Mouse (Mus musculus): Measurements from ENCODE around the gene Simc1. TPM values are rescaled to one million over a fixed set of nuclear protein-coding genes. Genes with fewer than 3 reads are reported as not detected.

Gene Simc1
- polyA plus RNA-seq, 1 experiment: 18.8 TPM

DNA sequence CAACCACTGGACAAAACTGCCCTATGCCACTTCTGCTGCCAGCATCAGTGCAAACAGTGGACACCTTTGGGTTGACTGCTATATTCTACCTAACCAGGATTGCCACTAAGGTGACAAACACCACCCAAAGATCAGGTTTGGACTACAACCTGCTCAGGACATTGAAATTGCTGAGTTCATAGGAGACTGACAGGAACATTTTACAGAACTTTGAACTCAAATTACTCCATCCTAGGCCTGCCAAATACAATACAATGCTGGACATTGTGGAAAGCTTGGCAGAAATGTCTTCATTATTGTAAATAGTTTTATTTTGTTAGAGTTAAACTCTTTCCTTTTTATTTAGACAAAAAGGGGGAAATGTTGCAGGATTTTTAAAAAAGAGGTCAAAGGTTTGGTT is 17.6 kb downstream of the Simc1 start:
- no peak overlapping the region for H3K4me3 ChIP-seq (ENCODE audit: insufficient read depth, low read length)

DNA sequence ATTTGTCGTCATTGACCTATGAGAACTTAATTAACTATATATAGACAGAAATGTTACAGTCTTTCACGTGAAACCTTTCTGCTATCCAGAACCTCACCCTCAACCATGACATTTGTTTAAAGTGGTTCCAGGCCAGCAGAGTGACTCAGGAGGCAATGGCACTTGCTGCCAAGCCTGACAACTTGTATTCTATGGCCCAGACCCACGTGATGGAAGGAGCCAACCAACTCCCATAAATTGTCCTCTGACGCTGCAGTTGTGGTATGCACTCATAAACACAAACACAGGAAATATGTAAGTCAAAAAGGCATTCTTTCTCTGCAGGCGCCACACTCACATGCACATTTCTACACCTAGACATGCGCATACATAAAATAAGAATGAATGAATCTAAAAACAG is 23.6 kb downstream of the Simc1 start:
- TF ChIP-seq CTCF (IDR thresholded peaks at IDR 0.05; ENCODE audit: extremely low read depth, insufficient read depth, low read length): no peak
- no peak for TF ChIP-seq POLR2A (IDR thresholded peaks at IDR 0.05; ENCODE audit: extremely low read depth, insufficient read depth, low read length)
- Histone ChIP-seq H3K4me3 (ENCODE audit: insufficient read depth, low read length) (no peak overlapping the region), H3K4me1 (ENCODE audit: control insufficient read depth, insufficient read depth, low read length) (no peaks in the 10 kb centered on the region), H3K27ac (ENCODE audit: insufficient read depth, low read length) (no peak overlapping the region)

More for the DNA sequence above, 17.6 kb downstream of the Simc1 start:
- no peak for TF ChIP-seq POLR2A (IDR thresholded peaks at IDR 0.05; ENCODE audit: extremely low read depth, insufficient read depth, low read length)
- TF ChIP-seq CTCF (IDR thresholded peaks at IDR 0.05; ENCODE audit: extremely low read depth, insufficient read depth, low read length): no peak
- Histone ChIP-seq H3K27ac (ENCODE audit: insufficient read depth, low read length) (no peak overlapping the region), H3K4me1 (ENCODE audit: control insufficient read depth, insufficient read depth, low read length) (no peaks in the 10 kb centered on the region)

DNA sequence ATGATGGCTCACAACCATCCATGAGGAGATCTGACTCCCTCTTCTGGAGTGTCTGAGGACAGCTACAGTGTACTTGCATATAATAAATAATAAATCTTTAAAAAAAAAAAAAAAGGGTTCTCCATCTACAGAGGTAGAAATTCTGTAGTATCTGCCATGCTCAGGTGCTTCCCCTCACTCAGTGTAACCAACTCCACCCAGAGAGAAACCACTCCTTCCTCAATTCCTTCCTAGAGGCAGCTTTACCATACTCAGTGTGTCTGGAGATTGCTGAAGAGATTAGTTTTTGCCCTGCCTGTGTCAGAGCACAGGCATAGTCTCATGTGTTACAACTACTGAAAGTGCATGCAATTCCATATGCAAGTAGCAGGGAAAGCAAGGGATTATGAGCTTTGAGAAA is 28.6 kb downstream of the Simc1 start:
- Histone ChIP-seq H3K4me1 (ENCODE audit: control insufficient read depth, insufficient read depth, low read length) (no peaks in the 10 kb centered on the region), H3K27ac (ENCODE audit: insufficient read depth, low read length) (no peak overlapping the region), H3K4me3 (ENCODE audit: insufficient read depth, low read length) (no peak overlapping the region)
- TF ChIP-seq POLR2A (IDR thresholded peaks at IDR 0.05; ENCODE audit: extremely low read depth, insufficient read depth, low read length): no peak
- TF ChIP-seq CTCF (IDR thresholded peaks at IDR 0.05; ENCODE audit: extremely low read depth, insufficient read depth, low read length): no peak

DNA sequence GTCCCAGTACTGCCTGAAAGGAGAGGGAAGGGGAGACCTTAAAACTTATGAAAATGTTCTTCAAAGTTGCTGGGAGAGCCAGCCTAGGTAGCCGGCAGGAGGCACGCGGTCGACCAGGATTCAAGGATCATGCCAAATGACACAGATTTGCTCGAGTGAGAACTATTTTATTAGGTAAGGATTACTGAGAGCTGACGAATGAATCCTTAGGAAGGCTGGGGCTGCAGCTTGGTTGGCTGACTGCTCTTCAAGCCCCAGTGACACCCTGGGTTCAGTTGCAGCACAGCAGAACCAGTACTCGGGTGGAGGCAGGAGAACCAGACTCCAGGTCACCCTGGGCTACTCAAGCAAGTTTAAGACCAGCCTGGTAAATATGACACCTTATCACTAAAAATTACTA is 44.5 kb downstream of the Simc1 start:
- H3K4me3 ChIP-seq (ENCODE audit: insufficient read depth, low read length): no peak overlapping the region
- TF ChIP-seq POLR2A (IDR thresholded peaks at IDR 0.05; ENCODE audit: extremely low read depth, insufficient read depth, low read length): no peak
- no peak for TF ChIP-seq CTCF (IDR thresholded peaks at IDR 0.05; ENCODE audit: extremely low read depth, insufficient read depth, low read length)
- H3K27ac ChIP-seq (ENCODE audit: insufficient read depth, low read length): no peak overlapping the region
- no peaks in the 10 kb centered on the region for H3K4me1 ChIP-seq (ENCODE audit: control insufficient read depth, insufficient read depth, low read length)

DNA sequence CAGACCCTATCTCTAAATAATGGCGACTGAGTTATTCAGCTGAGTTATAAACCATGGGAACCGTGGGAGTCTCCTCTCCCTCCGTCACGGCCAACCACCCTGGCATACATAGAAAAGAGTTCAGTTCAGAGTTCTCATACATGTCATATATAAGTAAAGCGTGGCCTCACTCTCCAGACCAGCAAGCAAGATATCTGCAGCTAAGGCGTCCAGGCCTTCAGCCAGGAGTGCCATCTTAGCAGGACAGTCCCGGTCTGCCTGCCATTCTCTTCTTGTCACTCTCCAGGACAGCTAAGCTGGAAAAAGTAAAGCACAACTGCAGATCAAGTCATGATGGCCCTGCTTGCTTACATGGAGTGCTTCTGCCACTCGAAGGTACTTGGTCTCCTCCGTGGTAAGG is 52.6 kb downstream of the Simc1 start:
- Histone ChIP-seq H3K4me1 (ENCODE audit: control insufficient read depth, insufficient read depth, low read length) (peaks cover 5% of the 10 kb centered on the region), H3K27ac (ENCODE audit: insufficient read depth, low read length) (no peak overlapping the region), H3K4me3 (ENCODE audit: insufficient read depth, low read length) (no peak overlapping the region)
- TF ChIP-seq CTCF (IDR thresholded peaks at IDR 0.05; ENCODE audit: extremely low read depth, insufficient read depth, low read length) (no peak), POLR2A (IDR thresholded peaks at IDR 0.05; ENCODE audit: extremely low read depth, insufficient read depth, low read length) (no peak)

DNA sequence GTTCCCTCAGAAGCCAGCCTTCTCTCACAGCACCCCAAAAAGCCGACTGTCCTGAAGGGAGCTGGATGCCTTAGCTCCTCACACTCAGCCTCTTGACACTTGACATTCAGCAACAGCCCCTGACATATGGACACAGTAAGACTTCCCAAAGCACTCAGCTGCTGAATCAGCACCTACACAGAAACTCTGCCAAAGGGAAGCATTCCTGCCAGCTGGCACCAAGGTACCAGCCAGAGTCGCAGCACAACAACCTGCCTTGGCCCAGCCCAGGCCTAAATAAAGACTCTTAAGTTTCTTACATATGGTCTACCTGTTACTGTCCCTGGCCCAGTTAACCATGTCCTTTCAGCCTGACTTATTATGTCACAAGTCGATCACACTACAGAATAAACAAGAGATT is 53.2 kb downstream of the Simc1 start:
- no peak for TF ChIP-seq POLR2A (IDR thresholded peaks at IDR 0.05; ENCODE audit: extremely low read depth, insufficient read depth, low read length)
- TF ChIP-seq CTCF (IDR thresholded peaks at IDR 0.05; ENCODE audit: extremely low read depth, insufficient read depth, low read length): no peak
- H3K4me1 ChIP-seq (ENCODE audit: control insufficient read depth, insufficient read depth, low read length): peaks cover 5% of the 10 kb centered on the region
- H3K4me3 ChIP-seq (ENCODE audit: insufficient read depth, low read length): no peak overlapping the region
- no peak overlapping the region for H3K27ac ChIP-seq (ENCODE audit: insufficient read depth, low read length)

DNA sequence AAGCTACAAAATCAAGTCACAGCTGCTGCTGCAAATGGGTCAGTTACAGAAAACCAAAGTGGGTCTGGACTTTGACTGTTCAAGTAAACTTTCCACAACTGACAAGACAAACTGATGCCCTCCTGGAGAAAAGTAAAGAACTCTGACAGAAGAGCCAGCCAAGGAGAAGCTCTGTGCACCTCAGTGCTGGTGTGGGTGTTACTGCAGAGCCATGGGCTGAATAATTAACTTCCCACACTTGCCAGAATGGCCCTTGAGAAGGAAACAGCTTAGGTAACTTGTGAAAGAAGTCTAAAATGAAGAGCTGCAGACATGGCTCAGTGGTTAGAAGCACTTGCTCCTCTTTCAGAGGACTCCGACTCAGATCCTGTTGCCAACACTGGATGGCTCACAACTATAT is 54.1 kb downstream of the Simc1 start:
- H3K4me1 ChIP-seq (ENCODE audit: control insufficient read depth, insufficient read depth, low read length): peaks cover 8% of the 10 kb centered on the region
- no peak overlapping the region for H3K4me3 ChIP-seq (ENCODE audit: insufficient read depth, low read length)
- TF ChIP-seq POLR2A (IDR thresholded peaks at IDR 0.05; ENCODE audit: extremely low read depth, insufficient read depth, low read length): no peak
- no peak for TF ChIP-seq CTCF (IDR thresholded peaks at IDR 0.05; ENCODE audit: extremely low read depth, insufficient read depth, low read length)
- no peak overlapping the region for H3K27ac ChIP-seq (ENCODE audit: insufficient read depth, low read length)

DNA sequence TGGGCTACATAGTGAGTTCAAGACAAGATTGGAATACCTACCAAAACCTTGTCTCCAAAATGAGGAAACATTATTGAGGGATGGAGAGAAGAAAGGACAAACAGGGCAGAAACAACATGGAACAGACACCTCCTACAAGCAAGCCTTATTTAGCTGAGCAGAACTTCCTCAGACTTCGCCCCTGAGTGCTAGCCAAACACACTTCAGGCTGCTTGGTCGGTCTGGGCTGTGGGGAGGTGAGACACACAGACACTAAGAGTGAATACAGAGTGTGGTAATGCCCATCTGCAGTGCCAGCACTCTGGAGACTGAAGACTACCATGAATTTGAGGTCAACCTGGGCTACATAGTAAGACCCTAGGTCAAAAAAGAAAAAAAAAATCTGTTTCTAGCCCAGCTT is 56.1 kb downstream of the Simc1 start:
- H3K27ac ChIP-seq (ENCODE audit: insufficient read depth, low read length): no peak overlapping the region
- TF ChIP-seq CTCF (IDR thresholded peaks at IDR 0.05; ENCODE audit: extremely low read depth, insufficient read depth, low read length) (no peak), POLR2A (IDR thresholded peaks at IDR 0.05; ENCODE audit: extremely low read depth, insufficient read depth, low read length) (no peak)
- H3K4me3 ChIP-seq (ENCODE audit: insufficient read depth, low read length): no peak overlapping the region
- peaks cover 10% of the 10 kb centered on the region for H3K4me1 ChIP-seq (ENCODE audit: control insufficient read depth, insufficient read depth, low read length)

DNA sequence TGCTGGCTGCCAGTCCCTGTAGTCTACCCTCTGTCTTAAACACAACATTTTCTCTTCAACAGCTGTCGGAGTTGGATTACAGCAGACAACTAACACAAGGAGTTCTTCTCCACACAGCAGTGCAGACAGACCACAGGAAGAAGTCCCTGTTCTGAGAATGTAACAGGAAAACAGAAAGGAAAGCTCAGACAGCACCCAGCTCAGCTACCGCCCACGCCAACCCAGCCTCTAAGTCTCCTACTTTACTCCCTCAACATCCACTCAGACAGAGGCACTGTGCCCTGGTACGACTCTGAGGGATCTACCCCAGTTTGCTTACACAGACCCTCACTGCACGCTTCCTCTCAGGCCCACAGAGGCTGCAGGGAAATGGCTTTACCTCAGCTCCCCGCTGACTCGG is 57.0 kb downstream of the Simc1 start:
- no peak for TF ChIP-seq POLR2A (IDR thresholded peaks at IDR 0.05; ENCODE audit: extremely low read depth, insufficient read depth, low read length)
- TF ChIP-seq CTCF (IDR thresholded peaks at IDR 0.05; ENCODE audit: extremely low read depth, insufficient read depth, low read length): no peak
- H3K4me3 ChIP-seq (ENCODE audit: insufficient read depth, low read length): no peak overlapping the region
- H3K27ac ChIP-seq (ENCODE audit: insufficient read depth, low read length): no peak overlapping the region
- H3K4me1 ChIP-seq (ENCODE audit: control insufficient read depth, insufficient read depth, low read length): peaks cover 10% of the 10 kb centered on the region

DNA sequence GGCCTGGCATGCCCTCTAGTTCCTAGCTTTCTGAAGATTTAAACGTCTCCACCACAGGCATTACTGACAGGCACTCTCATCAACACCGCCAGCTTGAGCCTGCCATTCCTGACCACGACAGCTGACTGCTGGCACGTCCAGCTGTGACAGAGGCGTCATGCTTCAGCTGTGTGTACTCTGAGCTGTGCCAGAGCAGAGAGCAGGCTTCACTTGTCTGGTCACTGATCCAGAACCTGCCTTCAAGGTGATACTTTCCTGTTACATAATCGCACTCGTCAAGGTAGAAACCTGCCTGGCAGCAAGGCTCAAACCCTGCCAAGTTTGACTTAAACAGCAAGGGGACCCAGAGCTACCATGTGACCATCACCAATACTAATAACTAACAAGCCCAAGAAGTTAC is 59.0 kb downstream of the Simc1 start:
- Histone ChIP-seq H3K4me3 (ENCODE audit: insufficient read depth, low read length) (no peak overlapping the region), H3K27ac (ENCODE audit: insufficient read depth, low read length) (no peak overlapping the region), H3K4me1 (ENCODE audit: control insufficient read depth, insufficient read depth, low read length) (peaks cover 8% of the 10 kb centered on the region)
- TF ChIP-seq POLR2A (IDR thresholded peaks at IDR 0.05; ENCODE audit: extremely low read depth, insufficient read depth, low read length) (no peak), CTCF (IDR thresholded peaks at IDR 0.05; ENCODE audit: extremely low read depth, insufficient read depth, low read length) (no peak)
